Mouse (Mus musculus) C2C12 (cell line): ENCODE measurements around the gene Eif4e1b.
A peak's percentile ranks its signal among the peaks of the same experiment; 100 is the strongest.

Source experiments
- CTCF ChIP-seq: IDR thresholded peaks from one replicate; pipeline ENCODE4 v1.5.1; 2011; ENCODE audit not compliant: control insufficient read depth, insufficient read depth, insufficient read length
- FOSL1 ChIP-seq: IDR thresholded peaks from one replicate; pipeline ENCODE4 v1.8.0; 2011; ENCODE audit warnings: mild to moderate bottlenecking, low read length; ENCODE audit not compliant: poor library complexity, insufficient read depth, severe bottlenecking
- MAX ChIP-seq: IDR thresholded peaks from one replicate; pipeline ENCODE4 v1.6.1; 2011; ENCODE audit warnings: mild to moderate bottlenecking, control low read depth
- MYOD1 ChIP-seq: IDR thresholded peaks from one replicate; pipeline ENCODE4 v1.6.1; 2011; ENCODE audit warnings: low read depth; ENCODE audit not compliant: control insufficient read depth, insufficient read length
- USF1 ChIP-seq: IDR thresholded peaks from one replicate; pipeline ENCODE4 v1.6.1; 2011; ENCODE audit warnings: low read depth, mild to moderate bottlenecking, control low read depth, moderate library complexity

- TF ChIP-seq CTCF, result peak; percentile 71
- no peak for TF ChIP-seq USF1
- TF ChIP-seq FOSL1, result no peak
- no peak for TF ChIP-seq MYOD1
- peak; percentile 33 for TF ChIP-seq MAX
Observed at GRCm38 (mm10) chr13:54758045-54758755, 25.6 kb upstream of the Eif4e1b start.
